Mouse (Mus musculus) cortical plate, adult 2 months (tissue): ENCODE data around the gene Actl11.

Experiments
- CTCF ChIP-seq: fragments of 200-500 bp; IDR thresholded peaks from 2 replicates; pipeline ENCODE4 v1.5.1; 2011; ENCODE audit warnings: mild to moderate bottlenecking, control low read depth, low read length; ENCODE audit not compliant: insufficient read depth; ENCODE audit errors: extremely low read depth
- POLR2A ChIP-seq: fragments of 200-500 bp; IDR thresholded peaks from 2 replicates; pipeline ENCODE4 v1.6.1; 2011; ENCODE audit warnings: mild to moderate bottlenecking, low read length, control low read depth; ENCODE audit not compliant: insufficient read depth; ENCODE audit errors: extremely low read depth

- TF ChIP-seq POLR2A (no peak), CTCF (no peak)
These were observed 31.6 kb downstream of the Actl11 start for GRCm38 (mm10) chr9:107959896-107960295.
